Mouse (Mus musculus) testis, adult 2 months (tissue): Measurements from ENCODE around the gene Xkr8.

Experiments used
- CTCF ChIP-seq: fragments of 200-500 bp; IDR thresholded peaks from 2 replicates; pipeline ENCODE4 v1.5.1; 2012; ENCODE audit warnings: low read depth, mild to moderate bottlenecking, inconsistent platforms, low read length, moderate library complexity; ENCODE audit not compliant: control insufficient read depth, insufficient read depth, insufficient replicate concordance
- POLR2A ChIP-seq: fragments of 200-500 bp; IDR thresholded peaks from 2 replicates; pipeline ENCODE4 v1.6.1; 2012; ENCODE audit warnings: low read depth, mild to moderate bottlenecking, inconsistent platforms, low read length, moderate library complexity; ENCODE audit not compliant: control insufficient read depth

GRCm38 (mm10) chr4:132757633-132758351, 25.4 kb upstream of the Xkr8 start:
- TF ChIP-seq CTCF = no peak
- no peak for TF ChIP-seq POLR2A
